Mouse (Mus musculus): ENCODE data around the gene Lst1.

Lst1 gene

GRCm38 (mm10) chr17:35209785-35210535 lies 21.7 kb upstream of the Lst1 start:
- no peak for DNase-seq (ENCODE audit: low spot score in 2 of 2)

- no peak for DNase-seq (ENCODE audit: low spot score in 2 of 2)
Observed at GRCm38 (mm10) chr17:35205380-35205769, 17.1 kb upstream of the Lst1 start.

GRCm38 (mm10) chr17:35204494-35205379 lies 16.5 kb upstream of the Lst1 start, which contains the start of gene Lta:
Lta (minus strand) TSS chr17:35205351.
- no peak for DNase-seq (ENCODE audit: low spot score in 2 of 2)

- no peak for DNase-seq (ENCODE audit: low spot score in 2 of 2)
Observed at GRCm38 (mm10) chr17:35202442-35202841, 14.2 kb upstream of the Lst1 start.

- no peak for DNase-seq (ENCODE audit: low spot score in 2 of 2)
Observed at GRCm38 (mm10) chr17:35201787-35202186, 13.5 kb upstream of the Lst1 start, which contains the start of gene Tnf. Tnf (minus strand) TSS chr17:35202007.

- no peak for DNase-seq (ENCODE audit: low spot score in 2 of 2)
Observed at GRCm38 (mm10) chr17:35201128-35201527, 12.9 kb upstream of the Lst1 start.

- DNase-seq (ENCODE audit: low spot score in 2 of 2) = no peak
Observed at GRCm38 (mm10) chr17:35200398-35200797, 12.2 kb upstream of the Lst1 start.

GRCm38 (mm10) chr17:35198946-35199345 lies 10.7 kb upstream of the Lst1 start:
- DNase-seq (ENCODE audit: low spot score in 2 of 2) = no peak

GRCm38 (mm10) chr17:35198029-35198428 lies 9.8 kb upstream of the Lst1 start:
- no peak for DNase-seq (ENCODE audit: low spot score in 2 of 2)

GRCm38 (mm10) chr17:35197126-35197525 lies 8.9 kb upstream of the Lst1 start:
- no peak for DNase-seq (ENCODE audit: low spot score in 2 of 2)

- DNase-seq (ENCODE audit: low spot score in 2 of 2) = no peak
Observed at GRCm38 (mm10) chr17:35196321-35196641, 8.0 kb upstream of the Lst1 start.

- DNase-seq (ENCODE audit: low spot score in 2 of 2) = peak; percentile 78 to 80
Observed at GRCm38 (mm10) chr17:35195631-35196320, 7.5 kb upstream of the Lst1 start.

- DNase-seq (ENCODE audit: low spot score in 2 of 2) = no peak
Observed at GRCm38 (mm10) chr17:35194844-35195630, 6.8 kb upstream of the Lst1 start.

- DNase-seq (ENCODE audit: low spot score in 2 of 2) = no peak
Observed at GRCm38 (mm10) chr17:35193881-35194843, 5.9 kb upstream of the Lst1 start, which contains the start of gene Ltb. Ltb (plus strand) TSS chr17:35194439.

GRCm38 (mm10) chr17:35192924-35193323 lies 4.7 kb upstream of the Lst1 start:
- DNase-seq (ENCODE audit: low spot score in 2 of 2) = no peak

GRCm38 (mm10) chr17:35191723-35192122 lies 3.5 kb upstream of the Lst1 start:
- DNase-seq (ENCODE audit: low spot score in 2 of 2) = no peak

- no peak for DNase-seq (ENCODE audit: low spot score in 2 of 2)
Observed at GRCm38 (mm10) chr17:35190096-35190495, 1.9 kb upstream of the Lst1 start.

- no peak for DNase-seq (ENCODE audit: low spot score in 2 of 2)
Observed at GRCm38 (mm10) chr17:35189186-35189585, 947 bp upstream of the Lst1 start.

- DNase-seq (ENCODE audit: low spot score in 2 of 2) = no peak
Observed at GRCm38 (mm10) chr17:35187345-35187744, 894 bp downstream of the Lst1 start.

GRCm38 (mm10) chr17:35186681-35187080 lies 1.6 kb downstream of the Lst1 start:
- no peak for DNase-seq (ENCODE audit: low spot score in 2 of 2)
